Mouse (Mus musculus): ENCODE data around the gene Dact3. TPM values are rescaled to one million over a fixed set of nuclear protein-coding genes. Genes with fewer than 3 reads are reported as not detected.

Dact3 gene
- total and polyA plus RNA-seq, 3 experiments = 0.31 to 2.1 TPM; not detected in 1

DNA sequence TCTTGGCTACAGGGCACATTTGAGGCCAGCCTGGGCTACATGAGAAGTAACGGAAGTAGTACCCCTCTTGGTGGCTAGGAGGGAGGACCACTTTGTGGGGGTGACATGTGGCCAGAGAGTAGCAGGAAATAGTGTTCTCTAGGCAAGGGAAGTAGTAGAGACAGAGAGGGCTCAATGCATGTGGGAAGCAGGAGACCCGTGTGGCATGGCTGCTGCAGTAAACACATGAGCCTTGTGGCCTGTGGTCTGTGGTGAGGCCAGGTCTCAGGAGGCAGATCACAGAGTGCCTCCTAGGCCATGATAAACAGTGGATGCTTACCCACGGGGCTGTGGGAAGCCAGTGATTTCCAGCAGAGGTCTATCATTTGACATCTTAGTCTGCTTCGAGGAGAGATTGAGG, 47.8 kb upstream of the Dact3 start:
- Histone ChIP-seq H3K27me3 (ENCODE audit: control insufficient read depth in 1 of 2, insufficient read depth in 2 of 2, low read length in 2 of 2) (no peaks in the 10 kb centered on the region), H3K27ac (ENCODE audit: control insufficient read depth, low read depth, low read length) (no peak overlapping the region), H3K9ac (ENCODE audit: control insufficient read depth, low read depth, low read length, poor library complexity, severe bottlenecking) (no peak overlapping the region), H3K4me3 (ENCODE audit: control insufficient read depth in 1 of 2, insufficient read depth in 1 of 2, low read depth in 2 of 2, low read length in 2 of 2) (no peak overlapping the region), H3K4me1 (ENCODE audit: control insufficient read depth in 1 of 2, insufficient read depth in 2 of 2, low read length in 2 of 2) (no peaks in the 10 kb centered on the region), H3K9me3 (replicated peaks; ENCODE audit: insufficient read depth, low read length) (no peaks in the 10 kb centered on the region), H3K36me3 (ENCODE audit: control insufficient read depth in 1 of 2, insufficient read depth in 2 of 2, low read length in 2 of 2) (peaks cover 0 to 12% of the 10 kb centered on the region in 2 experiments; a peak in 2 of 4 replicates), H3K79me2 (ENCODE audit: control insufficient read depth, insufficient read depth, low read length, poor library complexity) (peaks cover 3% of the 10 kb centered on the region; the same call in 1 of the 2 replicates)
- TF ChIP-seq CTCF (IDR thresholded peaks at IDR 0.05 in 2 of 3, conservative IDR thresholded peaks at IDR 0.05 in 1 of 3; ENCODE audit: control insufficient read depth in 1 of 3, insufficient read depth in 1 of 3, low read depth in 2 of 3, low read length in 3 of 3, poor library complexity in 1 of 3, severe bottlenecking in 1 of 3) (no peak), SMC3 (IDR thresholded peaks at IDR 0.05; ENCODE audit: low read depth, low read length) (no peak)
- DNase-seq (ENCODE audit: low read depth, low spot score) = no peak

GRCm38 (mm10) chr7:16830449-16830848, 44.7 kb upstream of the Dact3 start:
- no peaks in the 10 kb centered on the region for H3K79me2 ChIP-seq (ENCODE audit: control insufficient read depth, insufficient read depth, low read length, poor library complexity)
- peaks cover 0 to 10% of the 10 kb centered on the region in 2 experiments; a peak in 2 of 4 replicates for H3K36me3 ChIP-seq (ENCODE audit: control insufficient read depth in 1 of 2, insufficient read depth in 2 of 2, low read length in 2 of 2)
- H3K27ac ChIP-seq (ENCODE audit: control insufficient read depth, low read depth, low read length) = no peak overlapping the region

GRCm38 (mm10) chr7:16837916-16838803, 37.0 kb upstream of the Dact3 start:
- Histone ChIP-seq H3K79me2 (ENCODE audit: control insufficient read depth, insufficient read depth, low read length, poor library complexity) (no peaks in the 10 kb centered on the region; the same call in 1 of the 2 replicates), H3K9ac (ENCODE audit: control insufficient read depth, low read depth, low read length, poor library complexity, severe bottlenecking) (no peak overlapping the region), H3K27ac (ENCODE audit: control insufficient read depth, low read depth, low read length) (no peak overlapping the region), H3K36me3 (ENCODE audit: control insufficient read depth in 1 of 2, insufficient read depth in 2 of 2, low read length in 2 of 2) (peaks cover 0 to 5% of the 10 kb centered on the region in 2 experiments; a peak in 2 of 4 replicates), H3K4me1 (ENCODE audit: control insufficient read depth in 1 of 2, insufficient read depth in 2 of 2, low read length in 2 of 2) (peaks cover 0 to 5% of the 10 kb centered on the region in 2 experiments; a peak in 2 of 4 replicates), H3K27me3 (ENCODE audit: control insufficient read depth in 1 of 2, insufficient read depth in 2 of 2, low read length in 2 of 2) (no peaks in the 10 kb centered on the region), H3K4me3 (ENCODE audit: control insufficient read depth in 1 of 2, insufficient read depth in 1 of 2, low read depth in 2 of 2, low read length in 2 of 2) (no peak overlapping the region), H3K9me3 (replicated peaks; ENCODE audit: insufficient read depth, low read length) (no peaks in the 10 kb centered on the region)
- TF ChIP-seq POLR2AphosphoS2 (IDR thresholded peaks at IDR 0.05; ENCODE audit: low read length) = no peak
- no peak for TF ChIP-seq SIN3A (IDR thresholded peaks at IDR 0.05; ENCODE audit: low read length)
- no peak for TF ChIP-seq POLR2A (IDR thresholded peaks at IDR 0.05; ENCODE audit: control insufficient read depth in 1 of 2, insufficient read depth in 1 of 2, low read depth in 1 of 2, low read length in 2 of 2, poor library complexity in 1 of 2)
- TF ChIP-seq ELF1 (IDR thresholded peaks at IDR 0.05; ENCODE audit: low read depth, low read length) = no peak
- TF ChIP-seq EP300 (IDR thresholded peaks at IDR 0.05; ENCODE audit: low read depth in 1 of 2, low read length in 2 of 2) = no peak
- TF ChIP-seq ETS1 (IDR thresholded peaks at IDR 0.05; ENCODE audit: low read depth, low read length) = no peak
- no peak for TF ChIP-seq TCF12 (IDR thresholded peaks at IDR 0.05; ENCODE audit: low read depth, low read length)
- TF ChIP-seq USF1 (IDR thresholded peaks at IDR 0.05; ENCODE audit: low read depth, low read length) = no peak
- TF ChIP-seq RCOR1 (IDR thresholded peaks at IDR 0.05; ENCODE audit: low read depth, low read length) = no peak
- no peak for TF ChIP-seq MAX (IDR thresholded peaks at IDR 0.05; ENCODE audit: low read length)
- no peak for TF ChIP-seq MAZ (IDR thresholded peaks at IDR 0.05; ENCODE audit: low read depth, low read length)
- TF ChIP-seq MAFK (IDR thresholded peaks at IDR 0.05; ENCODE audit: borderline replicate concordance, low read depth, low read length) = no peak
- TF ChIP-seq MXI1 (IDR thresholded peaks at IDR 0.05; ENCODE audit: low read depth, low read length) = no peak
- no peak for TF ChIP-seq HCFC1 (IDR thresholded peaks at IDR 0.05; ENCODE audit: low read depth, low read length)
- TF ChIP-seq NRF1 (IDR thresholded peaks at IDR 0.05; ENCODE audit: insufficient read depth, low read depth, low read length, poor library complexity, severe bottlenecking) = no peak
- no peak for TF ChIP-seq KAT2A (conservative IDR thresholded peaks at IDR 0.05; ENCODE audit: low read depth, low read length)
- no peak for TF ChIP-seq GATA1 (IDR thresholded peaks at IDR 0.05; ENCODE audit: low read depth, low read length)
- TF ChIP-seq ZNF384 (IDR thresholded peaks at IDR 0.05; ENCODE audit: low read depth, low read length) = no peak
- no peak for DNase-seq (ENCODE audit: low read depth, low spot score)

More at GRCm38 (mm10) chr7:16830449-16830848, 44.7 kb upstream of the Dact3 start:
- TF ChIP-seq ETS1 (IDR thresholded peaks at IDR 0.05; ENCODE audit: low read depth, low read length) = no peak
- Histone ChIP-seq H3K27me3 (ENCODE audit: control insufficient read depth in 1 of 2, insufficient read depth in 2 of 2, low read length in 2 of 2) (no peaks in the 10 kb centered on the region), H3K4me1 (ENCODE audit: control insufficient read depth in 1 of 2, insufficient read depth in 2 of 2, low read length in 2 of 2) (no peaks in the 10 kb centered on the region), H3K4me3 (ENCODE audit: control insufficient read depth in 1 of 2, insufficient read depth in 1 of 2, low read depth in 2 of 2, low read length in 2 of 2) (no peak overlapping the region), H3K9me3 (replicated peaks; ENCODE audit: insufficient read depth, low read length) (no peaks in the 10 kb centered on the region), H3K9ac (ENCODE audit: control insufficient read depth, low read depth, low read length, poor library complexity, severe bottlenecking) (no peak overlapping the region)
- DNase-seq (ENCODE audit: low read depth, low spot score) = no peak

Data from MEL (cell line).